Mouse (Mus musculus) right cerebral cortex, postnatal 36 days (tissue): ENCODE results near the gene Dus4l.

ENCODE experiments used
- DNase-seq, 2 experiments: peaks; one replicate each; pipeline ENCODE4 v3.0.0; 2022; ENCODE audit warnings: low spot score in 2 of 2, mixed read lengths in 1 of 2

Dus4l gene

GRCm38 (mm10) chr12:31592011-31592410 lies 62.6 kb downstream of the Dus4l start:
- DNase-seq, result no peak
